Mouse (Mus musculus): ENCODE data around the gene Sytl1.

- no peak for TF ChIP-seq CTCF (IDR thresholded peaks at IDR 0.05; ENCODE audit: low read depth, low read length)
- no peak for TF ChIP-seq GATA1 (IDR thresholded peaks at IDR 0.05; ENCODE audit: borderline replicate concordance, low read length)
- TF ChIP-seq TAL1 (conservative IDR thresholded peaks at IDR 0.05; ENCODE audit: low read depth, low read length) = no peak
These were observed 1.6 kb upstream of the Sytl1 start for GRCm38 (mm10) chr4:133264559-133264958.
